Mouse (Mus musculus): ENCODE results near the gene Rab21. TPM values are rescaled to one million over a fixed set of nuclear protein-coding genes. Genes with fewer than 3 reads are reported as not detected.

Rab21 gene
- polyA plus RNA-seq, 1 experiment from 2014 or later, result 5.3 TPM

DNA sequence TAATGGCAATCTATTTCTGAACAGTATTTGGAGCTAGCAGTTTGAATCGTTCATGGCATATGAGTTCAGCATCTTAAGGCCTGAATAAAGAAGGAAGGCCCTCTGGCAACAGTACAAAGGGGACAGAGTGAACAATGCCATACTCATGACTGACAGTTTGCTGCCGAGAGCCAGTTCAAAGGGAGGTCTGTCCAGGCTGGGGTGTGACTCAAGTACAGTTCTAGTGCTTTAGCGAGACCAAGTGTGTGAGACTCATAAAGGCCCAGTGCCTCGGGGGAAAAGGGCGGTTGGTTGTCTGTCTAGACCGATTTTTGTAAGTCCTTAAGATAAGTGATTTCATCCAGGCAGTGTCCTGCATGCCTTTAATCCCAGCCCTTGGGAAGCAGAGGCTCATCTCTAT, 39.2 kb upstream of the Rab21 start:
- Histone ChIP-seq H3K4me3 (ENCODE audit: low read depth, low read length) (no peak overlapping the region), H3K4me1 (replicated peaks; ENCODE audit: control insufficient read depth, insufficient read depth, low read length) (no peaks in the 10 kb centered on the region), H3K27ac (ENCODE audit: low read depth, low read length) (no peak overlapping the region), H3K27me3 (replicated peaks; ENCODE audit: control insufficient read depth, insufficient read depth, low read length) (no peaks in the 10 kb centered on the region), H3K9ac (ENCODE audit: low read depth, low read length) (no peak overlapping the region), H3K9me3 (ENCODE audit: control insufficient read depth, low read length) (no peaks in the 10 kb centered on the region), H3K4me2 (no peak overlapping the region), H3K36me3 (ENCODE audit: control insufficient read depth, insufficient read depth, low read length) (no peaks in the 10 kb centered on the region)
- ATAC-seq (replicated peaks; ENCODE audit: low FRiP score) (no peak), DNase-seq (ENCODE audit: low spot score) (no peak)
- 86% methylated on average over 6 of the region's 6 CpGs for WGBS

DNA sequence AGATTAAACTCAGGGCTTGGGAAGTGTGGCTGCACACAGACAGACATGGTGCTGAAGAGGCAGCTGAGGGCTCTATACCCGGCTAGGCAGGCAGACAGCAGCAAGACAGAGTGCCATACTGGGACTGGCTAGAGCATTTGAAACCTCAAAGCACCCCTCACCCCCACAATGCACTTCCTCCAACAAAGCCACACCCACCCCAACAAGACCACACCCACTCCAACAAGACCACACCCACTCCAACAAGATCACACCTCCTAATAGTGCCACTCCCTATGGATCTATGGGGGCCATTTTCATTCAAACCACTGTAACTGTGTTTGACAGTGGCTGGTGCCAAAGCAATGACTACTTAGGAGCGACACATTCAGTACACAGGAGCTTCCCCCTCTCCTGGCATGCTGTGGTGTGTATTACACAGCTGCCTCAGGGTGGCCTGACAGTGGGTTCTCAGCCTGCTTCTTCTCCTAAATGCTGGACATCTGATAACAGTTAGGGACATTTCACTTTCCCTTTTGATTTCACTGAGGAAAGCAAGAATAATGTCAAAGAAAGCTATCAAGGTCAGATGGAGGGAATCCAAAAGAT, 35.5 kb upstream of the Rab21 start:
- DNase-seq (ENCODE audit: low spot score) (no peak), ATAC-seq (replicated peaks; ENCODE audit: low FRiP score) (peak; percentile 50)
- Histone ChIP-seq H3K9ac (ENCODE audit: low read depth, low read length) (no peak overlapping the region), H3K36me3 (ENCODE audit: control insufficient read depth, insufficient read depth, low read length) (no peaks in the 10 kb centered on the region), H3K4me2 (no peak overlapping the region), H3K27ac (ENCODE audit: low read depth, low read length) (no peak overlapping the region), H3K4me1 (replicated peaks; ENCODE audit: control insufficient read depth, insufficient read depth, low read length) (no peaks in the 10 kb centered on the region), H3K27me3 (replicated peaks; ENCODE audit: control insufficient read depth, insufficient read depth, low read length) (no peaks in the 10 kb centered on the region), H3K4me3 (ENCODE audit: low read depth, low read length) (no peak overlapping the region), H3K9me3 (ENCODE audit: control insufficient read depth, low read length) (no peaks in the 10 kb centered on the region)
- 61% methylated on average over 2 of the region's 2 CpGs for WGBS

- Histone ChIP-seq H3K27me3 (replicated peaks; ENCODE audit: control insufficient read depth, insufficient read depth, low read length) (no peaks in the 10 kb centered on the region), H3K4me3 (ENCODE audit: low read depth, low read length) (no peak overlapping the region), H3K9ac (ENCODE audit: low read depth, low read length) (no peak overlapping the region), H3K4me2 (no peak overlapping the region), H3K4me1 (replicated peaks; ENCODE audit: control insufficient read depth, insufficient read depth, low read length) (no peaks in the 10 kb centered on the region), H3K36me3 (ENCODE audit: control insufficient read depth, insufficient read depth, low read length) (no peaks in the 10 kb centered on the region), H3K27ac (ENCODE audit: low read depth, low read length) (no peak overlapping the region), H3K9me3 (ENCODE audit: control insufficient read depth, low read length) (no peaks in the 10 kb centered on the region)
- ATAC-seq (replicated peaks; ENCODE audit: low FRiP score), result no peak
- no peak for DNase-seq (ENCODE audit: low spot score)
- WGBS, result 86% methylated on average over 7 of the region's 7 CpGs
Measured at GRCm38 (mm10) chr10:115349509-115349908, 34.1 kb upstream of the Rab21 start.

GRCm38 (mm10) chr10:115349029-115349428, 33.6 kb upstream of the Rab21 start:
- no peaks in the 10 kb centered on the region for H3K27me3 ChIP-seq (replicated peaks; ENCODE audit: control insufficient read depth, insufficient read depth, low read length)
- no peak overlapping the region for H3K9ac ChIP-seq (ENCODE audit: low read depth, low read length)
- no peaks in the 10 kb centered on the region for H3K9me3 ChIP-seq (ENCODE audit: control insufficient read depth, low read length)
- DNase-seq (ENCODE audit: low spot score), result no peak
- no peaks in the 10 kb centered on the region for H3K36me3 ChIP-seq (ENCODE audit: control insufficient read depth, insufficient read depth, low read length)
- H3K4me2 ChIP-seq, result no peak overlapping the region
- H3K4me1 ChIP-seq (replicated peaks; ENCODE audit: control insufficient read depth, insufficient read depth, low read length), result no peaks in the 10 kb centered on the region
- no peak overlapping the region for H3K27ac ChIP-seq (ENCODE audit: low read depth, low read length)
- no peak for ATAC-seq (replicated peaks; ENCODE audit: low FRiP score)
- WGBS, result 84% methylated on average over 10 of the region's 10 CpGs
- no peak overlapping the region for H3K4me3 ChIP-seq (ENCODE audit: low read depth, low read length)

- no peak for ATAC-seq (replicated peaks; ENCODE audit: low FRiP score)
- Histone ChIP-seq H3K9ac (ENCODE audit: low read depth, low read length) (no peak overlapping the region), H3K27me3 (replicated peaks; ENCODE audit: control insufficient read depth, insufficient read depth, low read length) (no peaks in the 10 kb centered on the region), H3K27ac (ENCODE audit: low read depth, low read length) (no peak overlapping the region), H3K4me3 (ENCODE audit: low read depth, low read length) (no peak overlapping the region), H3K36me3 (ENCODE audit: control insufficient read depth, insufficient read depth, low read length) (no peaks in the 10 kb centered on the region), H3K4me2 (no peak overlapping the region), H3K9me3 (ENCODE audit: control insufficient read depth, low read length) (no peaks in the 10 kb centered on the region), H3K4me1 (replicated peaks; ENCODE audit: control insufficient read depth, insufficient read depth, low read length) (no peaks in the 10 kb centered on the region)
- 64% methylated on average over 6 of the region's 6 CpGs for WGBS
- no peak for DNase-seq (ENCODE audit: low spot score)
Measured at GRCm38 (mm10) chr10:115348131-115348530, 32.7 kb upstream of the Rab21 start.

- Histone ChIP-seq H3K4me2 (no peak overlapping the region), H3K27ac (ENCODE audit: low read depth, low read length) (no peak overlapping the region), H3K4me1 (replicated peaks; ENCODE audit: control insufficient read depth, insufficient read depth, low read length) (no peaks in the 10 kb centered on the region), H3K9me3 (ENCODE audit: control insufficient read depth, low read length) (no peaks in the 10 kb centered on the region), H3K36me3 (ENCODE audit: control insufficient read depth, insufficient read depth, low read length) (peaks cover 7% of the 10 kb centered on the region; the same call in 1 of the 2 replicates), H3K4me3 (ENCODE audit: low read depth, low read length) (no peak overlapping the region), H3K9ac (ENCODE audit: low read depth, low read length) (no peak overlapping the region), H3K27me3 (replicated peaks; ENCODE audit: control insufficient read depth, insufficient read depth, low read length) (no peaks in the 10 kb centered on the region)
- no peak for DNase-seq (ENCODE audit: low spot score)
- peak; percentile 69; the same call in 1 of the 2 replicates for ATAC-seq (replicated peaks; ENCODE audit: low FRiP score)
Measured at GRCm38 (mm10) chr10:115346444-115346843, 31.1 kb upstream of the Rab21 start.

- Histone ChIP-seq H3K4me1 (replicated peaks; ENCODE audit: control insufficient read depth, insufficient read depth, low read length) (no peaks in the 10 kb centered on the region), H3K4me3 (ENCODE audit: low read depth, low read length) (no peak overlapping the region), H3K9me3 (ENCODE audit: control insufficient read depth, low read length) (no peaks in the 10 kb centered on the region), H3K27ac (ENCODE audit: low read depth, low read length) (no peak overlapping the region), H3K36me3 (ENCODE audit: control insufficient read depth, insufficient read depth, low read length) (peaks cover 7% of the 10 kb centered on the region; the same call in 1 of the 2 replicates), H3K27me3 (replicated peaks; ENCODE audit: control insufficient read depth, insufficient read depth, low read length) (no peaks in the 10 kb centered on the region), H3K4me2 (no peak overlapping the region), H3K9ac (ENCODE audit: low read depth, low read length) (no peak overlapping the region)
- DNase-seq (ENCODE audit: low spot score) (no peak), ATAC-seq (replicated peaks; ENCODE audit: low FRiP score) (no peak)
- 77% methylated on average over 4 of the region's 4 CpGs for WGBS
Measured at GRCm38 (mm10) chr10:115342771-115343425, 27.5 kb upstream of the Rab21 start.

DNA sequence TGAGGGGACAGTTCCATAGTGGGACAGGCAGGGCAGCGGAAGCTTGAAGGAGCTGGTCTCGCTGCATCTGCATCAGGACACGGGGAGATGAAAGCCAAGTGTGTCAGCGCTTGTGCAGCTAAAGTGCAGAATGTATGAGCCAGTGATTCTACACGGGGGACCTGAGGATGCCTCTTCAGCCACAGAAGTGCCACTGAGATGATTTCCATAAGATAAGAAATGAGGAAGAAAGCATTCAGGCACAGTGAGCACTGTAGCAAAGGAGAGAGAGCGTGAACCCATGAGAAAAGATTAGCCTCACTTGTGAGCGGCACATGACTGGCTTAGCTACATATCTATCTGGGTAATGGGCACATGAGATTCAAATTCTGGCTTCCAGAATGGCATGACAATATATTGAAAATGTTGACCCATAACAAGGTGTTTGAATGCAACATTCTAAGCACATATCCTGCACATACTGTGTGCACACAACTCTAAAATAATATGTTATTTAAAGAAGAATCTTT, 24.5 kb upstream of the Rab21 start:
- no peak overlapping the region for H3K9ac ChIP-seq (ENCODE audit: low read depth, low read length)
- H3K9me3 ChIP-seq (ENCODE audit: control insufficient read depth, low read length), result no peaks in the 10 kb centered on the region
- no peaks in the 10 kb centered on the region for H3K4me1 ChIP-seq (replicated peaks; ENCODE audit: control insufficient read depth, insufficient read depth, low read length)
- H3K27me3 ChIP-seq (replicated peaks; ENCODE audit: control insufficient read depth, insufficient read depth, low read length), result no peaks in the 10 kb centered on the region
- ATAC-seq (replicated peaks; ENCODE audit: low FRiP score), result no peak
- no peak for DNase-seq (ENCODE audit: low spot score)
- 77% methylated on average over 7 of the region's 7 CpGs for WGBS
- H3K4me3 ChIP-seq (ENCODE audit: low read depth, low read length), result no peak overlapping the region
- no peak overlapping the region for H3K4me2 ChIP-seq
- H3K36me3 ChIP-seq (ENCODE audit: control insufficient read depth, insufficient read depth, low read length), result peaks cover 7% of the 10 kb centered on the region; the same call in 1 of the 2 replicates
- no peak overlapping the region for H3K27ac ChIP-seq (ENCODE audit: low read depth, low read length)

GRCm38 (mm10) chr10:115336901-115337300, 21.5 kb upstream of the Rab21 start:
- ATAC-seq (replicated peaks; ENCODE audit: low FRiP score) (no peak), DNase-seq (ENCODE audit: low spot score) (no peak)
- Histone ChIP-seq H3K36me3 (ENCODE audit: control insufficient read depth, insufficient read depth, low read length) (0 out of 2 replicates have a peak, but pooled peaks cover 1% of the 10 kb centered on the region), H3K27ac (ENCODE audit: low read depth, low read length) (no peak overlapping the region), H3K4me1 (replicated peaks; ENCODE audit: control insufficient read depth, insufficient read depth, low read length) (no peaks in the 10 kb centered on the region), H3K9me3 (ENCODE audit: control insufficient read depth, low read length) (no peaks in the 10 kb centered on the region), H3K9ac (ENCODE audit: low read depth, low read length) (no peak overlapping the region), H3K4me2 (no peak overlapping the region), H3K4me3 (ENCODE audit: low read depth, low read length) (no peak overlapping the region), H3K27me3 (replicated peaks; ENCODE audit: control insufficient read depth, insufficient read depth, low read length) (no peaks in the 10 kb centered on the region)
- 75% methylated on average over 4 of the region's 4 CpGs for WGBS
